Mouse (Mus musculus): ENCODE data around the gene Dlg2. TPM values are rescaled to one million over a fixed set of nuclear protein-coding genes. Genes with fewer than 3 reads are reported as not detected.
A peak's percentile ranks its signal among the peaks of the same experiment; 100 is the strongest.

Gene Dlg2
- polyA plus RNA-seq, 1 experiment from 2014 or later = 2.3 TPM

GRCm38 (mm10) chr7:92115237-92115871, 1638.9 kb downstream of the Dlg2 start:
- Histone ChIP-seq H3K36me3 (no peaks in the 10 kb centered on the region), H3K4me2 (no peak overlapping the region), H3K4me3 (replicated peaks) (no peak overlapping the region), H3K9ac (replicated peaks) (no peak overlapping the region), H3K27ac (no peak overlapping the region), H3K27me3 (no peaks in the 10 kb centered on the region), H3K4me1 (replicated peaks) (no peaks in the 10 kb centered on the region), H3K9me3 (no peaks in the 10 kb centered on the region)
- WGBS = 75% methylated on average over 5 of the region's 5 CpGs
- no peak for ATAC-seq (ENCODE audit: insufficient number of reproducible peaks, insufficient read depth, low FRiP score, low TSS enrichment, low read depth)

- ATAC-seq (ENCODE audit: insufficient number of reproducible peaks, insufficient read depth, low FRiP score, low TSS enrichment, low read depth) = no peak
- Histone ChIP-seq H3K27me3 (no peaks in the 10 kb centered on the region), H3K27ac (no peak overlapping the region), H3K9ac (replicated peaks) (no peak overlapping the region), H3K36me3 (no peaks in the 10 kb centered on the region), H3K4me3 (replicated peaks) (no peak overlapping the region), H3K4me2 (no peak overlapping the region), H3K4me1 (replicated peaks) (no peaks in the 10 kb centered on the region), H3K9me3 (no peaks in the 10 kb centered on the region)
- WGBS = 60% methylated on average over 2 of the region's 2 CpGs
These were observed 1646.8 kb downstream of the Dlg2 start for GRCm38 (mm10) chr7:92123276-92123675.

DNA sequence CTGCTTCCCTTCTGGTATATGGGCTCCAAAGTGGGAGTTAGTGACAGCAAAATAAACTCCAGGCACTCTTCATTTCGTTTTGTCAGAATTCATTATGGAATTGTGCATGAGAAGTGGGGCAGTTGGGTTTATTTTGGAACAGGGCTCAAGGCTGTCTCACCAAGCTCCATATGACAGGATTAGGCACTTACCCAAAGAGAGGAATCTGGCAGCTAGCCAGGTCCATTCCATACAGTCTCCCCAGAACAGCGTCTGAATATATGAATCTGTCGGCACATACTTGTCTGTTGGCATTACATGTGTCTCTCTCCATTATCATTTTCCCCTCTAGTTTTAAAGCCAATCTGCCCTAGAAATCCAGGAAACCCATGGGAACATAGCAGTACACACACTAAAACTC, 1649.4 kb downstream of the Dlg2 start:
- 65% methylated on average over 3 of the region's 3 CpGs for WGBS
- H3K27ac ChIP-seq = no peak overlapping the region
- ATAC-seq (ENCODE audit: insufficient number of reproducible peaks, insufficient read depth, low FRiP score, low TSS enrichment, low read depth) = no peak

GRCm38 (mm10) chr7:92134301-92134700, 1657.8 kb downstream of the Dlg2 start:
- WGBS = 92% methylated on average over 3 of the region's 3 CpGs
- no peak for ATAC-seq (ENCODE audit: insufficient number of reproducible peaks, insufficient read depth, low FRiP score, low TSS enrichment, low read depth)

More for the DNA sequence above, 1649.4 kb downstream of the Dlg2 start:
- H3K27me3 ChIP-seq = no peaks in the 10 kb centered on the region
- no peak overlapping the region for H3K4me3 ChIP-seq (replicated peaks)
- no peaks in the 10 kb centered on the region for H3K4me1 ChIP-seq (replicated peaks)
- H3K9ac ChIP-seq (replicated peaks) = no peak overlapping the region
- H3K4me2 ChIP-seq = no peak overlapping the region
- no peaks in the 10 kb centered on the region for H3K9me3 ChIP-seq
- H3K36me3 ChIP-seq = no peaks in the 10 kb centered on the region

GRCm38 (mm10) chr7:92135624-92136023, 1659.2 kb downstream of the Dlg2 start:
- Histone ChIP-seq H3K36me3 (no peaks in the 10 kb centered on the region), H3K9ac (replicated peaks) (no peak overlapping the region), H3K4me1 (replicated peaks) (no peaks in the 10 kb centered on the region), H3K27me3 (no peaks in the 10 kb centered on the region), H3K4me2 (no peak overlapping the region), H3K9me3 (no peaks in the 10 kb centered on the region), H3K4me3 (replicated peaks) (no peak overlapping the region), H3K27ac (no peak overlapping the region)
- WGBS = 68% methylated on average over 2 of the region's 2 CpGs
- no peak for ATAC-seq (ENCODE audit: insufficient number of reproducible peaks, insufficient read depth, low FRiP score, low TSS enrichment, low read depth)

More at GRCm38 (mm10) chr7:92134301-92134700, 1657.8 kb downstream of the Dlg2 start:
- Histone ChIP-seq H3K4me2 (no peak overlapping the region), H3K27me3 (no peaks in the 10 kb centered on the region), H3K36me3 (no peaks in the 10 kb centered on the region), H3K4me3 (replicated peaks) (no peak overlapping the region), H3K9ac (replicated peaks) (no peak overlapping the region), H3K27ac (no peak overlapping the region), H3K9me3 (no peaks in the 10 kb centered on the region), H3K4me1 (replicated peaks) (no peaks in the 10 kb centered on the region)

DNA sequence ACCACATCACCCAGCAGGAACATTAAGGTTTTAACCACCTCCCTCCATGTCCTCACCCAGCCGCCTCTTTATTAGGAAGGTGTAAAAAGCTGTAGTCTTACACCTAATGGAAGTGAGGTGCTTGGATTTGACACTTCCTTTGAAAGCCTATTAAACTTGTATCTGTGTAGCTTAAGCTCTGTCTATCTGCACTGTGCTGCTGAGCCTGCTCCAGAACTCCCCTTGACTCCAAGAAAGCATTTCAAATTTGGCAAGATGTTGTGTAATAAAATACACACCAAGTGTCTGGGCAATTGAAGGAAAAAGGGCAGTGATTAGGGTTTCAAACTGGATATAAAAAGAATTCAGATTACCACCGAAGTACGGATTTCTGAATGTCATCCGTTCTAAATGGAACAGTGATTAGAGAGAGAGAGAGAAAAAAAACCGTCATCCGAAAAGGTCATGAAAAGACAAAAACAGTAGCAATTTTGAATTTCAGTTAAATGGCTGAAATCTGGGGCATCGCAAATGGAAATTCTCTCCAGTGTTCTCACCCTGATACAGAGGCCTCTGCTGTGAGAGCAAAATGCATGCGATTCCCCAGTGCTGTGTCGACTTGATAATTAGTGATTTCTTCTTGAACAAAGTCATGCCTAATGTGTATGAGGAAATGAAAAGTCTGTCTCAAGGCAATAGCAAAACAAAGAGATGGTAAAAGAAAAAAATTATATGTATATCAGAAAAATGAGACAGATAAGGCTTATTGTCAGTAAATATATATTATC, 1663.8 kb downstream of the Dlg2 start:
- no peaks in the 10 kb centered on the region for H3K36me3 ChIP-seq
- 75% methylated on average over 9 of the region's 9 CpGs for whole genome bisulfite sequencing
- H3K4me3 ChIP-seq (replicated peaks) = no peak overlapping the region
- no peak for ATAC-seq (ENCODE audit: insufficient number of reproducible peaks, insufficient read depth, low FRiP score, low TSS enrichment, low read depth)
- no peak overlapping the region for H3K27ac ChIP-seq
- H3K27me3 ChIP-seq = no peaks in the 10 kb centered on the region
- H3K9me3 ChIP-seq = no peaks in the 10 kb centered on the region
- no peak overlapping the region for H3K9ac ChIP-seq (replicated peaks)
- no peak overlapping the region for H3K4me2 ChIP-seq
- no peaks in the 10 kb centered on the region for H3K4me1 ChIP-seq (replicated peaks)

DNA sequence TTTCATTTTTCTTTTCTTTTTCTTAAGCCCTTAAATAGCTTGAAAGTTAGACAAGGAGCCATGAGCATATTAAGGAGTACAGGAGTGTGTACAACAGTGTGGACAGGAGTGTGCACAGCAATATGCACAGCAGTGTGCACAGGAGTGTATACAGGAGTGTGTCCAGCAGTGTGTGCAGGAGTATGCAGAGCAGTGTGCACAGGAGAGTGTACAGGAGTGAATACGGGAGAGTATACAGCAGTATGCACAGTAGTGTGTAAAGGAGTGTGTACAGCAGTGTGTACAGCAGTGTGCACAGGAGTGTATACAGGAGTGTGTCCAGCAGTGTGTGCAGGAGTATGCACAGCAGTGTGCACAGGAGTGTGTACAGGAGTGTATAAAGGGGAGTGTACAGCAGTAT, 1671.0 kb downstream of the Dlg2 start:
- H3K4me3 ChIP-seq (replicated peaks) = no peak overlapping the region
- 0 out of 2 replicates have a peak, but pooled peaks have one; percentile 31 for ATAC-seq (ENCODE audit: insufficient number of reproducible peaks, insufficient read depth, low FRiP score, low TSS enrichment, low read depth)
- no peaks in the 10 kb centered on the region for H3K9me3 ChIP-seq
- no peaks in the 10 kb centered on the region for H3K36me3 ChIP-seq
- no peak overlapping the region for H3K4me2 ChIP-seq
- no peak overlapping the region for H3K27ac ChIP-seq
- WGBS = 97% methylated on average over 1 of the region's 1 CpGs
- H3K4me1 ChIP-seq (replicated peaks) = 0 out of 2 replicates have a peak, but pooled peaks cover 3% of the 10 kb centered on the region
- no peak overlapping the region for H3K9ac ChIP-seq (replicated peaks)
- H3K27me3 ChIP-seq = no peaks in the 10 kb centered on the region

DNA sequence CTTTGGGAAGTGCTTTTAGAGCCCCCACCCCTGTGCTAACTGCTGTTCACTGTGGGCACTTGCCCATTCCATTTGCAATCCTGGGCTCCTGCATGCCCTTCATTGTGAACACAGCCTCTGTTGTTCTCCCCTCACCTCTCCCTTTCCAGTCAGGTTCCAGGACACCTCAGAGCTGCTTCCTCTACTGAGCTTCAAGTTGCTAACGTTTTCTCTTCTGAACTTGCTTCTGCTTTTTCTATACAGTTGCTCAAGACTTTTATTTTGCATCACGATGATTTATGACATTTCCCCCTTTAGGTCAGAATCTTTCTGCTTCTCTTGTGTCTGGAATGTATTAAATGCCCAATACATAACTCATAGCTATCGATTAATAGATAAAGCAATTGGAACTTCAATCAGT, 1674.3 kb downstream of the Dlg2 start:
- 65% methylated on average over 3 of the region's 3 CpGs for whole genome bisulfite sequencing
- no peak overlapping the region for H3K4me2 ChIP-seq
- no peaks in the 10 kb centered on the region for H3K9me3 ChIP-seq
- no peak overlapping the region for H3K27ac ChIP-seq
- ATAC-seq (ENCODE audit: insufficient number of reproducible peaks, insufficient read depth, low FRiP score, low TSS enrichment, low read depth) = no peak
- H3K9ac ChIP-seq (replicated peaks) = no peak overlapping the region
- 0 out of 2 replicates have a peak, but pooled peaks cover 3% of the 10 kb centered on the region for H3K4me1 ChIP-seq (replicated peaks)
- H3K4me3 ChIP-seq (replicated peaks) = no peak overlapping the region
- no peaks in the 10 kb centered on the region for H3K27me3 ChIP-seq
- H3K36me3 ChIP-seq = no peaks in the 10 kb centered on the region

- Histone ChIP-seq H3K27ac (no peak overlapping the region), H3K27me3 (no peaks in the 10 kb centered on the region), H3K9ac (replicated peaks) (no peak overlapping the region), H3K4me1 (replicated peaks) (0 out of 2 replicates have a peak, but pooled peaks cover 3% of the 10 kb centered on the region), H3K4me2 (no peak overlapping the region), H3K9me3 (no peaks in the 10 kb centered on the region), H3K4me3 (replicated peaks) (no peak overlapping the region), H3K36me3 (no peaks in the 10 kb centered on the region)
- no peak for ATAC-seq (ENCODE audit: insufficient number of reproducible peaks, insufficient read depth, low FRiP score, low TSS enrichment, low read depth)
These were observed 1678.1 kb downstream of the Dlg2 start for GRCm38 (mm10) chr7:92154603-92155002.

GRCm38 (mm10) chr7:92163150-92163549, 1686.7 kb downstream of the Dlg2 start:
- H3K27me3 ChIP-seq = no peaks in the 10 kb centered on the region
- no peak for ATAC-seq (ENCODE audit: insufficient number of reproducible peaks, insufficient read depth, low FRiP score, low TSS enrichment, low read depth)
- no peaks in the 10 kb centered on the region for H3K36me3 ChIP-seq
- no peaks in the 10 kb centered on the region for H3K9me3 ChIP-seq
- no peak overlapping the region for H3K4me3 ChIP-seq (replicated peaks)
- H3K9ac ChIP-seq (replicated peaks) = no peak overlapping the region
- H3K4me1 ChIP-seq (replicated peaks) = no peaks in the 10 kb centered on the region
- WGBS = 90% methylated on average over 2 of the region's 2 CpGs
- no peak overlapping the region for H3K4me2 ChIP-seq
- no peak overlapping the region for H3K27ac ChIP-seq

DNA sequence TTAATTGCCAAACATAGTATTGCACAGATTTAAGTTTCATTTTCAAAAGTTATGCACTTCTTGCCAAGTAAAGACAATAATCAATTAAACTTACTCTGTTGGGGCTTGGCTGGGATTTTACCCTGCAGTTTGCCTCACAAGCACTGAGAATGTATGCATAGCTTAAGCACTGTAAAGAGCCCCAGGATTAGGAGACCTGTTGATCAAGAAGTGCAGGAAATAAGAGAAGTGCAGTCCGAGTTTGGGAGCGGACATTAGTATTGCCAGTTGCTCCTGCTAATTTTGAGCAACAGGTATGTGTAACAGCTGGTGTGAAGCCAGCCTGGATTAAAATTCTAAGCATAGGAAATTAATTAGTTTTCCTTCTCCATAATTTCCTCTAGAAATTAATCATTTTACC, 1687.8 kb downstream of the Dlg2 start:
- ATAC-seq (ENCODE audit: insufficient number of reproducible peaks, insufficient read depth, low FRiP score, low TSS enrichment, low read depth) = no peak
- Histone ChIP-seq H3K4me2 (no peak overlapping the region), H3K27me3 (no peaks in the 10 kb centered on the region), H3K36me3 (no peaks in the 10 kb centered on the region), H3K4me3 (replicated peaks) (no peak overlapping the region), H3K27ac (no peak overlapping the region), H3K4me1 (replicated peaks) (no peaks in the 10 kb centered on the region), H3K9me3 (no peaks in the 10 kb centered on the region), H3K9ac (replicated peaks) (no peak overlapping the region)
- WGBS = 66% methylated on average over 2 of the region's 2 CpGs
